Mouse (Mus musculus) lung, embryonic 16.5 days (tissue): Measurements from ENCODE around the gene Psmd4. TPM values are rescaled to one million over a fixed set of nuclear protein-coding genes. Genes with fewer than 3 reads are reported as not detected.

Experiments
- ATAC-seq: fragments of 200-750 bp; cut with Nextera tagmentation; 2 replicates; pipeline ENCODE4 v1.8.0; 2017; ENCODE audit warnings: low read depth, mild to moderate bottlenecking, moderate library complexity
- H3K27ac ChIP-seq: fragments of 300-500 bp; sonication (generic); 2 replicates; pipeline ENCODE4 v1.5.1; 2014; ENCODE audit warnings: mild to moderate bottlenecking, control low read depth, low read length
- H3K27me3 ChIP-seq: fragments of 300-500 bp; sonication (generic); 2 replicates; pipeline ENCODE4 v1.6.1; 2014; ENCODE audit warnings: low read depth, low read length, mixed read lengths; ENCODE audit not compliant: control insufficient read depth, insufficient read depth
- H3K36me3 ChIP-seq: fragments of 300-500 bp; sonication (generic); 2 replicates; pipeline ENCODE4 v1.6.1; 2014; ENCODE audit warnings: low read length; ENCODE audit not compliant: control insufficient read depth, insufficient read depth
- H3K4me1 ChIP-seq: fragments of 300-500 bp; sonication (generic); replicated peaks from 2 replicates; pipeline ENCODE4 v1.6.1; 2014; ENCODE audit warnings: low read length, mixed read lengths; ENCODE audit not compliant: control insufficient read depth, insufficient read depth
- H3K4me2 ChIP-seq: fragments of 300-500 bp; sonication (generic); 2 replicates; pipeline ENCODE4 v1.6.1; 2014; ENCODE audit warnings: low read depth, low read length, control low read depth
- H3K4me3 ChIP-seq: fragments of 300-500 bp; sonication (generic); 2 replicates; pipeline ENCODE4 v1.5.1; 2014; ENCODE audit warnings: mild to moderate bottlenecking, low read length, control low read depth
- H3K9ac ChIP-seq: fragments of 300-500 bp; sonication (generic); 2 replicates; pipeline ENCODE4 v1.6.1; 2014; ENCODE audit warnings: low read length, control low read depth
- H3K9me3 ChIP-seq: fragments of 300-500 bp; sonication (generic); 2 replicates; pipeline ENCODE4 v1.6.1; 2016; ENCODE audit warnings: low read length; ENCODE audit not compliant: control insufficient read depth
- WGBS: fragments of 180-500 bp; shearing (Covaris S2); extraction: QIAGEN DNeasy Blood & Tissue Kit; methylation state at CpG from one replicate; pipeline ENCODE4 v1.1.7; 2014; 5-methylcytosine and 5-hydroxymethylcytosine counted together
- polyA plus RNA-seq: library from polyadenylated mRNA; unstranded; fragments of >200 nt; fragmentation: Nextera tagmentation; extraction: Ambion mirVana; gene quantifications from 2 replicates; pipeline ENCODE4 v1.2.1, GENCODE M21; 2015

Psmd4 gene
- polyA plus RNA-seq, 1 experiment from 2014 or later, result 224 TPM

- Histone ChIP-seq H3K36me3 (peaks cover 5% of the 10 kb centered on the region), H3K27me3 (no peaks in the 10 kb centered on the region), H3K9ac (peak overlapping the region; percentile 65), H3K4me3 (peak overlapping the region; percentile 72), H3K27ac (peak overlapping the region; percentile 97), H3K4me1 (peaks cover 16% of the 10 kb centered on the region), H3K4me2 (peak overlapping the region; percentile 87), H3K9me3 (no peaks in the 10 kb centered on the region)
- WGBS, result under 1% methylated on average over 40 of the region's 40 CpGs
- peak; percentile 73 for ATAC-seq
These were observed 26.4 kb downstream of the Psmd4 start for GRCm38 (mm10) chr3:95015891-95016531.

GRCm38 (mm10) chr3:95015337-95015872, 27.0 kb downstream of the Psmd4 start, which contains the start of gene Zfp687:
Zfp687 (minus strand) TSS chr3:95015448.
- 1% methylated on average over 29 of the region's 37 CpGs for WGBS

DNA sequence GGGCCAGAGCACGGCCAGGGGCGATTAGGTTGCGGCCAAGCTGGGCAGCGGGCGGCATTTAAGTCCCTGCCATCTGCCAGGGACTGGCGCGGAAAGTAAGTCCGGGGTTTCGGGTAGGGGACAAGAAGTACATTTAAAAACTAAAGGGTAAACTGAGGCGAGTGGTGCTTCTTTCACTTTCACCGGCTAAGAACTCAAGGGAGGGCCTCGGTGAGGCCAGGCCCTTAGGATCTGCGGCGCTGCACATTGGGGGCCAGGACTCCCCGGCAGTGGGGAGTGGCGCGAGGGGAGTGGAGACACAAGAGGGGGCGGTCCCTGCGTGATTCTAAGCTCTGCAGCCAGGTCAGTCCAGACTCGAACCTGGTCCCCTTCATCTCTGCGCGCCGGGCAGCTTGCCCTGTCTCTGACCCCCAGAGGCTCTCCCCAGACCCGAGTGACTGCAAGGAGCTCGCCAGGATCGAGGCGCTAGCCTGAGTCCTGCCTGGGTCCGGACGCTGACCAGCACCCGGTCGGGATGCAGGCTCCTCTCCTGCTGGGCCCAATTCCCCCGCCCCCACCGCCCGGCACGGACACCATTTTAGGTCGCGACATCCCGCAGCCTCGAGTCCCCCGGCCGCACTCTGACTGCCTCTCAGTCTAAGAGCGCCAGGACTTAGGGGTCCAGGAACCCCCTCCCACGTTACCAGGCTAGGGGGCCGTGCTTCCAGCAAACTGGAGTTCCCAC, 27.8 kb downstream of the Psmd4 start:
- no peaks in the 10 kb centered on the region for H3K27me3 ChIP-seq
- peak overlapping the region; percentile 90 for H3K4me2 ChIP-seq
- H3K4me3 ChIP-seq, result peak overlapping the region; percentile 72
- no peaks in the 10 kb centered on the region for H3K9me3 ChIP-seq
- H3K27ac ChIP-seq, result peak overlapping the region; percentile 85
- H3K9ac ChIP-seq, result peak overlapping the region; percentile 70
- H3K36me3 ChIP-seq, result peaks cover 16% of the 10 kb centered on the region
- 1% methylated on average over 42 of the region's 44 CpGs for WGBS
- ATAC-seq, result peak; percentile 1; the same call in 1 of the 2 replicates
- H3K4me1 ChIP-seq, result peaks cover 16% of the 10 kb centered on the region

More at GRCm38 (mm10) chr3:95015337-95015872, 27.0 kb downstream of the Psmd4 start, which contains the start of gene Zfp687:
- H3K27me3 ChIP-seq, result no peaks in the 10 kb centered on the region
- H3K27ac ChIP-seq, result peak within 1 kb of the TSS; percentile 97
- H3K4me2 ChIP-seq, result peak within 1 kb of the TSS; percentile 90
- H3K9me3 ChIP-seq, result no peaks in the 10 kb centered on the region
- H3K9ac ChIP-seq, result peak within 1 kb of the TSS; percentile 70
- ATAC-seq, result peak; percentile 98
- H3K4me1 ChIP-seq, result peaks cover 16% of the 10 kb centered on the region
- peaks cover 10% of the 10 kb centered on the region for H3K36me3 ChIP-seq
- peak within 1 kb of the TSS; percentile 72 for H3K4me3 ChIP-seq

DNA sequence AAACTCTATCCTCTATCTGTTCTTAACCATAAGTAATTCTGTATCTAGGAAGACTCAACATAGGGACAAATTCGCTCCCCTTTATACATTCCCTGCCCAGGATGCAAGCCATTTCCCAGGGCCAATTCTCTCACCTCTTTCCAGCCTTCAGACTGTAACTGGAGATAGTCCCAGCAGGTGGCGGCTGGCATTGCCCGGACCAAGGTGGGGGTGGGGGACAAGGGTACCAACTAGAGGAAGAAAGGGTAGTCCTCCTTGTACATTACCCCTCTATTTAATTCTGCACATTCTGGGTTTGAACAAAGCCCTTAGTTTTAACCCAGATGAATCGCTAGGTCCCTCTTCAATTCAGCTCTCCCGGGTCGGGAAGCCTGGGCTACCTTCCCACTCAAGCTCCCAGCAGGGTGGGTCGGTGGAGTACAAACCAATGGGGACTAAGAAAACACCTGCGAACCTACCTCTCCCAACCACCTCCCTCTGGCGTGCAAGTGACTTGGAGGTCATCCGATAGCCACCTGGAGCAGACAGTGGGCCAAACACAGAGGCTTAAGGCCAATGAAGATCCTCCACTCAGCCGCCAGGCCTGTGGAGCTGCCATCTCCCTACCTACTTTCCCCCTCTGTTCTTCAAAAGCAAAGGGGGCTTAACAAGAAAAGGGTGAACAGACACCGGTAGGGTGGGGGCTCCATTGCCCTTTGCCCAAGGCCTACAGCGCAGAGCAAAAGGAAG, 28.6 kb downstream of the Psmd4 start:
- 14% methylated on average over 13 of the region's 13 CpGs for WGBS
- ATAC-seq, result no peak
- Histone ChIP-seq H3K27me3 (no peaks in the 10 kb centered on the region), H3K36me3 (peaks cover 16% of the 10 kb centered on the region), H3K4me1 (peaks cover 16% of the 10 kb centered on the region), H3K4me2 (peak overlapping the region; percentile 90), H3K9me3 (no peaks in the 10 kb centered on the region), H3K9ac (peak overlapping the region; percentile 70), H3K4me3 (peak overlapping the region; percentile 72), H3K27ac (peak overlapping the region; percentile 43; the same call in 1 of the 2 replicates)

DNA sequence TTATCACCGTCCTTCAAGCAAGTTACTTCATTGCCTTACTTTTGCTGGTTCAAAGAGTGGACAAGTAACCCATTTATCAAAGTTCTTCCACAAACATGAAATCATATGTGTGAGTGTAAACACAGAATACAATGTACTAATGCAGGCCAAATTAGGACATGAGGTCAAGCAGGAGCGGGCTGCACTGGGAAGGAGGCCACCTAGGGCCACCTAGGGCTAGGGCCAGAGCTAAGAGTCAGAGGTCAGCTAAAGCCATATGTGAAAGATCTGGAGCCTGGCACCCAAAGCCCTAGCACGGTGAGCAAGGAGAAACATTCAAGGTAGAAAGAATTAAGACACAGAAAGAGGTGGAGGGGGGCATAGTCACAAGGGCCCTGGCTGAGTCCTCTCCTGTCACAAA, 29.4 kb downstream of the Psmd4 start:
- H3K4me2 ChIP-seq, result no peak overlapping the region
- peaks cover 22% of the 10 kb centered on the region for H3K36me3 ChIP-seq
- H3K27me3 ChIP-seq, result no peaks in the 10 kb centered on the region
- H3K27ac ChIP-seq, result no peak overlapping the region
- ATAC-seq, result no peak
- 74% methylated on average over 3 of the region's 3 CpGs for WGBS
- no peak overlapping the region for H3K9ac ChIP-seq
- peaks cover 16% of the 10 kb centered on the region for H3K4me1 ChIP-seq
- no peak overlapping the region for H3K4me3 ChIP-seq
- H3K9me3 ChIP-seq, result no peaks in the 10 kb centered on the region

GRCm38 (mm10) chr3:95010396-95010795, 32.0 kb downstream of the Psmd4 start:
- Histone ChIP-seq H3K4me2 (no peak overlapping the region), H3K4me3 (no peak overlapping the region), H3K36me3 (peaks cover 38% of the 10 kb centered on the region), H3K27ac (no peak overlapping the region), H3K27me3 (no peaks in the 10 kb centered on the region), H3K9ac (no peak overlapping the region), H3K9me3 (no peaks in the 10 kb centered on the region), H3K4me1 (peaks cover 11% of the 10 kb centered on the region)
- 72% methylated on average over 7 of the region's 7 CpGs for WGBS
- ATAC-seq, result no peak

- H3K4me1 ChIP-seq, result no peaks in the 10 kb centered on the region
- peaks cover 47% of the 10 kb centered on the region for H3K36me3 ChIP-seq
- H3K9ac ChIP-seq, result no peak overlapping the region
- no peak overlapping the region for H3K27ac ChIP-seq
- ATAC-seq, result no peak
- no peak overlapping the region for H3K4me2 ChIP-seq
- H3K4me3 ChIP-seq, result no peak overlapping the region
- H3K9me3 ChIP-seq, result no peaks in the 10 kb centered on the region
- WGBS, result 90% methylated on average over 9 of the region's 9 CpGs
- no peaks in the 10 kb centered on the region for H3K27me3 ChIP-seq
These were observed 34.7 kb downstream of the Psmd4 start for GRCm38 (mm10) chr3:95007706-95008105.

DNA sequence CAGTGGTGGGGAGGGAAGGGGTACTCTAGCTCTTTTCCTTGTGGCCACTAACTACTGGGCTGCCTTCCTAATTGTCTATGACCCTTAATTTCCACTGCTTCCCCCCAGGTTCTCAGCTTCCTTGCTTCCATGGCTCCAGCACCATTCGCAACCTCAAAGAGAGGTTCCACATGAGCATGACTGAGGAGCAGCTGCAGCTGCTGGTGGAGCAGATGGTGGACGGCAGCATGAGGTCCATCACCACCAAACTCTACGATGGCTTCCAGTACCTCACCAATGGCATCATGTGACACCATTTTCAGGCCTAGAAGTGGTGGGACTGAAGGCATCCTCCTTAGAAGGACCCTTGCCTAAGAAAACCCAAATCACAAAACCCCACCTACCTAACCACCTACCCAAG, 36.8 kb downstream of the Psmd4 start:
- no peak for ATAC-seq
- Histone ChIP-seq H3K4me3 (no peak overlapping the region), H3K36me3 (peaks cover 49% of the 10 kb centered on the region), H3K4me1 (no peaks in the 10 kb centered on the region), H3K27ac (no peak overlapping the region), H3K9me3 (no peaks in the 10 kb centered on the region), H3K27me3 (no peaks in the 10 kb centered on the region), H3K4me2 (no peak overlapping the region), H3K9ac (no peak overlapping the region)
- WGBS, result 93% methylated on average over 3 of the region's 3 CpGs

DNA sequence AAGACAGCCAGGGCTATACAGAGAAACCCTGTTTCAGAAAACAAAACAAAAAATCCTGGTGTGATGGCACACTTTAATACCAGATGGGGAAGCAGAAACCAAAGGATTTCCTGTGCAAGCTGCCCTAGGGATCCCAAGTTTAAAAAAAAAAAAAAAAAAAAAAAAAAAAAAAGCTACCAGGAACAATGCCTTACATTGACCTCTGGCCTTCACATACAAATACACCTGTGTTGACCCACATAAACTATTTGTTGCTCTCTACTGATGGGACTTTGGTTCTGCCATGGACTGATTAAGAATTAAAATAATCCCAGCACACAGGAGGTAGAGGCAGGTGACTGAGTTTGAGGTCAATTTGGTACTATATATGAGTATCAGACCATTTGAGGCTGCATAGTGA, 39.1 kb downstream of the Psmd4 start:
- Histone ChIP-seq H3K27ac (no peak overlapping the region), H3K9me3 (no peaks in the 10 kb centered on the region), H3K9ac (no peak overlapping the region), H3K4me1 (no peaks in the 10 kb centered on the region), H3K4me2 (no peak overlapping the region), H3K27me3 (no peaks in the 10 kb centered on the region), H3K36me3 (peaks cover 50% of the 10 kb centered on the region), H3K4me3 (no peak overlapping the region)
- ATAC-seq, result no peak
